Mouse (Mus musculus): ENCODE results near the gene Hivep2. TPM values are rescaled to one million over a fixed set of nuclear protein-coding genes. Genes with fewer than 3 reads are reported as not detected.

Hivep2 gene
- total RNA-seq, 2 experiments from 2014 or later = 23.5 to 25.2 TPM

DNA sequence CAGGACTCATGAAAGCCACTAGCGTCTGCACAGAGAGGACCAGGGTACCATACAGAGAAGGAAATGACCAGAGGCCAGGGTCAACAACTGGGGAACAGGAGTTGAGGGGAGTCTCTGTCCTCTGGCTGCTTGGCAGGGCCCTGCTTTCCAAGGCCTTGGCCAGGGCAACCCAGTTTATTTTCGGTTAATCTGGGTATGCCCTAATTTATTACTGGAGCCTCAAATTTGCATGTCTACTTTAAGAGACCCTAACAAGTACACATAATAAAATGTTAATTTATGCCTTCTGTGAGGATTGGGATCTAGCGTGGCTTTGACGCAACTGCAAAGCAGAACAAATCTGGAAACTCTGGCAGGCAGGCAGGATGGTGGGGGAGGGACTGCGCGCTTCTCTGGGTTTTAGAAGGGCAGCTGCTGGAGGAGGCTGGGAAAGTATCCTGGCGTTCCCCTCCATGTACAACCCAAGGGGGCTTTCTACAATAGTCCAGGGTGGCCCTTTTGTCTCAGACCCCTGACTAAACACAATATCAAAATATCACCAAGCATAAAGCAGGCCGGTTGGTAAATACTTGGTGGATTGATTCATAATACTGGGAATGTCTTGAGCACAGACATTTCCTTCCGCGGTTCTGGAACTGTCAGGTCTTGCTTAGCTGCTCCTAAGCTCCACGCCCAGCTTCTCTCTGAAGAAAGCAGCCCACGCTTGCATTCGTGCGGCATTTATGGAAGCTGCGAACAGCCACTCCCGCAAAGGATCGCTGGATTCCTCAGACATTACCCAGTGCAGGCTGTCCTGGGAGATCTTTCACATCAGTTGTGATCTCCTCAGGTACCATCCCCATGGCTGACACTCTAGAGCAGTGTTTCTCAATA is 230.1 kb downstream of the Hivep2 start:
- intact Hi-C loops (cut with DNase I) = loop anchor here (5.0 kb wide), 1 partner anchor 109 kb away; no protein-coding TSS in a partner anchor
- DNase-seq = no peak

DNA sequence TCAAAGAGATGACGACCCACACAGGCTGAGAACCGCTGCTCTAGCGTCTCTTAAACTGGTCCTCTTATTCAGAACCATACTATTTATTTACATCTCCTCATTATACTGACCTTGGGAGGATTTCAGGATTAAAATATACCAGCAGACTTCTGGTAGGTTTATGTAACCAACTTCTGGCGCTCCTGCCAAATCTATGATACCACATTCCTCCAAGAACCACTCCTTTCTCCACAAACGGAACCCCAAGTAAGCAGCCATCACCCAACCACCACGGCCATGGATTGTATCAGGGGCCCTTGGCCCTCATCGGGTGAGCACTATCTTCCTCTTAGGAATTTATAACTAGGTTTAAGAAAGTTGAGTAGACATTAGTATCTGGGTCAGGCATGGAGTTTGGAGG is 230.9 kb downstream of the Hivep2 start:
- intact Hi-C loops (cut with DNase I) = loop anchor here (5.0 kb wide), 1 partner anchor 109 kb away; no protein-coding TSS in a partner anchor
- DNase-seq = no peak

DNA sequence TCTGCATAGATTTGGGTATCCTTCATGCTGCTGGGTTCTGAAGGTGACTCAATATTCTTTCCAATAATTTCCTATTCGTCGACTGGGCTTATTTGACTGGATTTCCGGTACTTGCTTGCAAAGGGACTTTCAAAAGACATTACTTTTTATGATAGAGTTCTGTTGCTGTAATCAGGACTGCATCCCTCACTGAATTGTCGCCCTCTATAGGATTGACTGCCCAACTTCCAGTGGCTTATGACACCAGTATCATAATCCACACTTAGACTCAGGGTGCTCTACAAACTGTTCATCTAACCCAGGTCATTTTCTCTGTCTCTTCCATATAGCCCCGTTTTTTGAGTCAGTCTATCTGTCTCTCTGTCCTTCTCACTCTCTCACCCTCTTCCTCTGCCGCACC is 231.4 kb downstream of the Hivep2 start:
- intact Hi-C loops (cut with DNase I) = loop anchor here (5.0 kb wide), 1 partner anchor 110 kb away; no protein-coding TSS in a partner anchor
- no peak for DNase-seq

DNA sequence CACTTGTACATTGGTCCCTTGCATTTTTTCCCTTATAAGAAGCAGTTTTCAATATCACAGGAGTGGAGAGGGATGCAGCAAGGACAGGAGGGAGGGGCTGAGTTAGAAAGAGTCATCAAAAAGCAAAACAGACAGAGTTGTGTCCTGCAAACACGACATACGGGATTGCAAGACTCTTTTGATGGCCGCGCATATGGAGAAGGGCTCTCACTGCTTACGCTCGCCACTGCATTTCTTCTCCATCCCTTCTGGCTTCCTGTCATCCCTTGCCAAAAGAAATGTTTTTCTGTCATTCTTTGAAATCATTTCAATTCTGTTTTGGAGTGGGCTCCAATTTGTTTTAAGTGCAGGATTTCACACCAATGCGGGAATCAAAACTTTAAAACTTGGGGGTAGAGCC is 233.5 kb downstream of the Hivep2 start:
- DNase-seq = no peak
- intact Hi-C loops (cut with DNase I) = loop anchor here (5.0 kb wide), 1 partner anchor 112 kb away; no protein-coding TSS in a partner anchor

DNA sequence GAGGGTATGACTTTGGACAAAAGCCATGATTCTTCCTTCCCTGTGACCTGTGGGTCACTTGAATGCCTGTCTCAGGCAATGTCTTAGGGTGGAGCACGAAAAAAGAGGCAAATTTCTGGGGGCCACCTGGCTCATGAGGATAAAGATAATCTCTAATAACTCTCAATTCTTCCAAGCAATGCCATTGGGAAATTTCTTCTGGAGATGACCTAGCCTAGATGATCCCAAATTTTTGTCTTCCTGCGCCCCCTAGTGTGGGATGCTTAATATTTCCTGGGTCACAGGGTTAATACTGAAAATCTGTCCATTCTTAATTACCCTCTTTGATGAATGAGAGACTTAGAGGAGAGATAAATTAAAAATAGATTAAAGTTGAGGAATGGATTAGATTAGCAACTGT is 234.4 kb downstream of the Hivep2 start:
- DNase-seq = peak; percentile 64 to 74
- intact Hi-C loops (cut with DNase I) = loop anchor here (1.0 to 2.0 kb wide), 3 partner anchors 234 to 636 kb away; partner anchors contain the start of gene Hivep2

Other genes starting within 250 kb of the Hivep2 start
- 10 to 100 TPM; 54.9 to 65.3 TPM for gene Aig1, start 97.1 kb upstream of the Hivep2 start, total RNA-seq (2021)

Measured in heart, postnatal 36 days (tissue).